Mouse (Mus musculus) embryonic fibroblast, embryonic 13.5 days (primary cell): Measurements from ENCODE around the gene Adamts15.

Experiments used
- CTCF ChIP-seq: IDR thresholded peaks from 2 replicates; pipeline ENCODE4 v1.5.1; 2011; ENCODE audit warnings: mild to moderate bottlenecking, control low read depth, low read length, moderate library complexity, borderline replicate concordance; ENCODE audit not compliant: insufficient read depth
- POLR2A ChIP-seq: IDR thresholded peaks from 2 replicates; pipeline ENCODE4 v1.6.1; 2011; ENCODE audit warnings: low read depth, mild to moderate bottlenecking, control low read depth, low read length, moderate library complexity

DNA sequence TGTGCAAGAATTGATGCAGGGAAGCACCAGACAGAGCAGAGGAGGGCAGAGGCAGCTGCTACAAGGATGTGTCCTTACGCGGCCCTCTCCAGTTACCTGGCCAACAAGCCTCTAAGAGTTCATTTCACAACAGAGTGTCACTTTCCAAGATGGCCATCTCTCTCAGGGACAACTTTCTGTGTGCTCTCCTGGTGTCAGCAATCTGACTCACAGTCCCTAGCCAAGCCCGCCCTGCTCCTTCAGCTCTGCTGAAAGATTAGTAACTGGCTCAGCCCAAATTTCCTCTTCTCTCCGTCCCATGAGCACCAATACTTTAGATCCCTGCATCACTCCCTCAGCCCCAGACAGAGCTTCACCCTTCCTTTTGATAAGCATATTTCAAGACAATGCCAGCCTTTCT, 72.3 kb downstream of the Adamts15 start:
- TF ChIP-seq CTCF (no peak), POLR2A (no peak)
